Mouse (Mus musculus) neural tube, embryonic 12.5 days (tissue): ENCODE data around the gene Nhsl2. TPM values are rescaled to one million over a fixed set of nuclear protein-coding genes. Genes with fewer than 3 reads are reported as not detected.
A peak's percentile ranks its signal among the peaks of the same experiment; 100 is the strongest.

Source experiments
- ATAC-seq: fragments of 200-750 bp; cut with Nextera tagmentation; 2 replicates; pipeline ENCODE4 v1.8.0; 2017; ENCODE audit warnings: low read depth, mild to moderate bottlenecking, moderate TSS enrichment, moderate library complexity; ENCODE audit not compliant: low FRiP score
- H3K27ac ChIP-seq: fragments of 300-500 bp; sonication (generic); 2 replicates; pipeline ENCODE4 v1.5.1; 2016
- H3K27me3 ChIP-seq: fragments of 300-500 bp; sonication (generic); replicated peaks from 2 replicates; pipeline ENCODE4 v1.6.1; 2016; ENCODE audit warnings: mild to moderate bottlenecking
- H3K36me3 ChIP-seq: fragments of 300-500 bp; sonication (generic); 2 replicates; pipeline ENCODE4 v1.6.1; 2016; ENCODE audit warnings: mild to moderate bottlenecking
- H3K4me1 ChIP-seq: fragments of 300-500 bp; sonication (generic); 2 replicates; pipeline ENCODE4 v1.6.1; 2016
- H3K4me2 ChIP-seq: fragments of 300-500 bp; sonication (generic); replicated peaks from 2 replicates; pipeline ENCODE4 v1.6.1; 2016; ENCODE audit warnings: mild to moderate bottlenecking
- H3K4me3 ChIP-seq: fragments of 300-500 bp; sonication (generic); 2 replicates; pipeline ENCODE4 v1.5.1; 2016
- H3K9ac ChIP-seq: fragments of 300-500 bp; sonication (generic); 2 replicates; pipeline ENCODE4 v1.6.1; 2016; ENCODE audit warnings: mild to moderate bottlenecking
- H3K9me3 ChIP-seq: fragments of 300-500 bp; sonication (generic); 2 replicates; pipeline ENCODE4 v1.6.1; 2016; ENCODE audit warnings: mild to moderate bottlenecking
- WGBS: fragments of 180-500 bp; shearing (Covaris S2); methylation state at CpG from one replicate; pipeline ENCODE4 v1.1.7; 2016; 5-methylcytosine and 5-hydroxymethylcytosine counted together
- polyA plus RNA-seq: library from polyadenylated mRNA; unstranded; fragments of >200 nt; fragmentation: Nextera tagmentation; extraction: Ambion mirVana; gene quantifications from 2 replicates; pipeline ENCODE4 v1.2.1, GENCODE M21; 2016

Nhsl2 gene
- polyA plus RNA-seq, 1 experiment from 2014 or later = 6.3 TPM

DNA sequence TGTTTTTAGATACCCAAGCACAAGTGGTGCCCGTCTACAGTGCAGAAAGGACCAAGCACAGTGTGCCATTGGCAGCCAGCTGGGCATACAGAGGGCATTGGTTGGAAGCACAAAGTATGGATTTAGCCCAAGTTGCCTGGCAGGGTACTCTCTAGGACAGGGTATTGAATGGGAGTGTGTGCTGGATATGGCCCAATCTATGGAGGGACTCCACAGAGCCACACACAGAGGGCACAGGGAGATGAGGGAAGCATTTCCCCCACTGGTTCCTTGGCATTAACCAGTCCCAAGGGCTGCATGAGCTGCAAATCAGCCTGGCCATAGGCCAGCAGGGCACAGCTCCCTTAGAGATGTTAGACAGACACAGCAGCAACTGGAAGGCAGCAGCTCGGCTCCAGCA, 79.9 kb downstream of the Nhsl2 start:
- WGBS = 88% methylated on average over 2 of the region's 2 CpGs
- H3K4me3 ChIP-seq = no peak overlapping the region
- ATAC-seq = no peak
- no peaks in the 10 kb centered on the region for H3K36me3 ChIP-seq
- peaks cover 7% of the 10 kb centered on the region; the same call in 1 of the 2 replicates for H3K27me3 ChIP-seq
- no peak overlapping the region for H3K9ac ChIP-seq
- H3K9me3 ChIP-seq = no peaks in the 10 kb centered on the region
- H3K27ac ChIP-seq = no peak overlapping the region
- H3K4me2 ChIP-seq = no peak overlapping the region
- no peaks in the 10 kb centered on the region for H3K4me1 ChIP-seq

DNA sequence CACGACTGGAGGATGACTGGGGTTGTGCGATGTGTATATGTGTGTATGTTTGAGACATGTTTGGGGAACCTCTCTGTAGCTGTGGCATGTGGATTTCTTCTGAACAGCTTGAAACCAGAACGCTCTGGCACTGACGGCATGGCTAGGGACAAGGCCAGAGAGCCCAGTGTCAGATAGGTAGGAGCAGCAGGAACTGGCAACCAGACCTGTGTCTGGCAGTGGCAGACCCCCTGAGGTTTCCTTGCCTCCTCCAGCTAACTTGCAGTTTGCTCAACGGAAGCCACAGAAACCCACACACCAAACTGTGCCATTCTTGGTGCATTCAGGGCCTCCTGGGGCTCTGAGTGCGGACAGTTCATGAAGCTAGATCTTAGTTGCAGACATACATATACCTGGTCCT, 81.1 kb downstream of the Nhsl2 start:
- no peak for ATAC-seq
- no peaks in the 10 kb centered on the region for H3K36me3 ChIP-seq
- no peak overlapping the region for H3K9ac ChIP-seq
- no peaks in the 10 kb centered on the region for H3K9me3 ChIP-seq
- H3K4me2 ChIP-seq = no peak overlapping the region
- H3K4me3 ChIP-seq = no peak overlapping the region
- no peak overlapping the region for H3K27ac ChIP-seq
- peaks cover 7% of the 10 kb centered on the region; the same call in 1 of the 2 replicates for H3K27me3 ChIP-seq
- 87% methylated on average over 6 of the region's 6 CpGs for WGBS
- no peaks in the 10 kb centered on the region for H3K4me1 ChIP-seq

GRCm38 (mm10) chrX:101931016-101931415, 81.8 kb downstream of the Nhsl2 start:
- Histone ChIP-seq H3K4me1 (no peaks in the 10 kb centered on the region), H3K9ac (no peak overlapping the region), H3K27ac (no peak overlapping the region), H3K9me3 (no peaks in the 10 kb centered on the region), H3K4me2 (no peak overlapping the region), H3K36me3 (no peaks in the 10 kb centered on the region), H3K27me3 (peaks cover 7% of the 10 kb centered on the region; the same call in 1 of the 2 replicates), H3K4me3 (no peak overlapping the region)
- ATAC-seq = no peak
- 89% methylated on average over 5 of the region's 5 CpGs for WGBS

GRCm38 (mm10) chrX:101932244-101932643, 83.1 kb downstream of the Nhsl2 start:
- Histone ChIP-seq H3K9me3 (no peaks in the 10 kb centered on the region), H3K4me3 (no peak overlapping the region), H3K4me1 (no peaks in the 10 kb centered on the region), H3K4me2 (no peak overlapping the region), H3K9ac (no peak overlapping the region), H3K27ac (no peak overlapping the region), H3K36me3 (no peaks in the 10 kb centered on the region), H3K27me3 (peaks cover 7% of the 10 kb centered on the region; the same call in 1 of the 2 replicates)
- no peak for ATAC-seq
- 85% methylated on average over 7 of the region's 7 CpGs for WGBS

GRCm38 (mm10) chrX:101933346-101933745, 84.2 kb downstream of the Nhsl2 start:
- Histone ChIP-seq H3K27ac (no peak overlapping the region), H3K9me3 (no peaks in the 10 kb centered on the region), H3K9ac (no peak overlapping the region), H3K36me3 (no peaks in the 10 kb centered on the region), H3K27me3 (peaks cover 7% of the 10 kb centered on the region; the same call in 1 of the 2 replicates), H3K4me1 (no peaks in the 10 kb centered on the region), H3K4me3 (no peak overlapping the region), H3K4me2 (no peak overlapping the region)
- WGBS = 94% methylated on average over 5 of the region's 5 CpGs
- no peak for ATAC-seq

- Histone ChIP-seq H3K36me3 (no peaks in the 10 kb centered on the region), H3K9ac (no peak overlapping the region), H3K4me1 (no peaks in the 10 kb centered on the region), H3K27me3 (peaks cover 4% of the 10 kb centered on the region; the same call in 1 of the 2 replicates), H3K27ac (no peak overlapping the region), H3K4me2 (no peak overlapping the region), H3K4me3 (no peak overlapping the region), H3K9me3 (no peaks in the 10 kb centered on the region)
- ATAC-seq = no peak
- WGBS = 46% methylated on average over 3 of the region's 3 CpGs
Observed at GRCm38 (mm10) chrX:101935291-101935840, 86.2 kb downstream of the Nhsl2 start.

- no peak overlapping the region for H3K4me2 ChIP-seq
- H3K9ac ChIP-seq = no peak overlapping the region
- H3K27me3 ChIP-seq = peaks cover 9% of the 10 kb centered on the region; the same call in 1 of the 2 replicates
Observed at GRCm38 (mm10) chrX:101939486-101939885, 90.3 kb downstream of the Nhsl2 start.

DNA sequence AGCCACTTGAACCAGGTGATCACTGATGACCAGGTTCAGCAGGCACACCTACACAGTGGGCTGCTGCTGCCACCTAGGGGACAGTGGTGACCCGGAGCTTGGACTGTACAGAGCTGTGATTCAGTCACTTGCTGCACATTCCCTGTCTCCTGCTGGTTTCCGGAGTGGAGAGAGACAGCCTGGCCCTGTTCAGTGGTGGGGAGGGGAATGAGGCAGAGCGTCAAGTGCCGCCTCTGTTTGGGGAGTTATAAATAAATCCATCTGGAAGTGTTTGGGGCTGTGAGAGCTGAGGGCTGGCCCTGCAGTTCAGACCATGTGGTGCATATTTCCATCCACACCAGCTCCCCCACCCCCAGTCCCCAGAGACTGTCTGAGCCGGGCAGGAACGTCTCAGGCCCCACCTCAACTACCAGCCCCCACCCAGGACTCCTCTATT, 93.3 kb downstream of the Nhsl2 start:
- H3K4me2 ChIP-seq = no peak overlapping the region
- no peaks in the 10 kb centered on the region for H3K4me1 ChIP-seq
- H3K9ac ChIP-seq = no peak overlapping the region
- H3K27me3 ChIP-seq = peaks cover 9% of the 10 kb centered on the region; the same call in 1 of the 2 replicates
- H3K27ac ChIP-seq = no peak overlapping the region
- H3K4me3 ChIP-seq = no peak overlapping the region
- ATAC-seq = peak; percentile 53; the same call in 1 of the 2 replicates
- H3K36me3 ChIP-seq = no peaks in the 10 kb centered on the region
- WGBS = 12% methylated on average over 6 of the region's 6 CpGs
- H3K9me3 ChIP-seq = no peaks in the 10 kb centered on the region

More at GRCm38 (mm10) chrX:101939486-101939885, 90.3 kb downstream of the Nhsl2 start:
- ATAC-seq = no peak
- H3K4me1 ChIP-seq = no peaks in the 10 kb centered on the region
- H3K4me3 ChIP-seq = no peak overlapping the region
- no peaks in the 10 kb centered on the region for H3K9me3 ChIP-seq
- no peak overlapping the region for H3K27ac ChIP-seq
- 93% methylated on average over 5 of the region's 5 CpGs for WGBS
- no peaks in the 10 kb centered on the region for H3K36me3 ChIP-seq

DNA sequence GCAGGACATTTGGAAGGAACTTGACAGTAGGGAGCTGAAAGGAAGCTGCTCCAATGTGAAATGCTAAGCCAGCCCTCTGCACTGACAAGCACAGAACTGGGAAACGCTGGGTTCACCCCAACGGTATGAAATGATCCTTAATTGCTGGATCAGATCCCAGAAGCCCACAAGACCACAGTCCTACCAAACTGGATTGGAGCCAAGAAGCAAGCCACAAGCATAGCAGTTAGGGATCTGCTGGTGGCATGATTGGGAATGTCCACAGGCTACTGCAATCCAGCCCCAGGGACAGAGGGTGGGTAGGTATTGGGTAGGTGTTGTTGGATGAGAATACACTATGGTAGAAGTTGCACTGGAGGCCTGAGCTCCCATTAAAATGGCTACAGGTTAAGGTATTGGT, 94.6 kb downstream of the Nhsl2 start:
- no peaks in the 10 kb centered on the region for H3K36me3 ChIP-seq
- no peaks in the 10 kb centered on the region for H3K9me3 ChIP-seq
- peaks cover 9% of the 10 kb centered on the region; the same call in 1 of the 2 replicates for H3K27me3 ChIP-seq
- H3K4me1 ChIP-seq = no peaks in the 10 kb centered on the region
- ATAC-seq = no peak
- WGBS = 65% methylated on average over 2 of the region's 2 CpGs
- H3K4me3 ChIP-seq = no peak overlapping the region
- H3K9ac ChIP-seq = no peak overlapping the region
- H3K27ac ChIP-seq = no peak overlapping the region
- no peak overlapping the region for H3K4me2 ChIP-seq

GRCm38 (mm10) chrX:101944761-101945330, 95.7 kb downstream of the Nhsl2 start:
- no peak overlapping the region for H3K4me2 ChIP-seq
- no peak overlapping the region for H3K27ac ChIP-seq
- WGBS = 83% methylated on average over 2 of the region's 2 CpGs
- no peak for ATAC-seq
- H3K4me1 ChIP-seq = no peaks in the 10 kb centered on the region
- no peak overlapping the region for H3K9ac ChIP-seq
- no peaks in the 10 kb centered on the region for H3K36me3 ChIP-seq
- no peaks in the 10 kb centered on the region for H3K9me3 ChIP-seq
- H3K4me3 ChIP-seq = no peak overlapping the region
- H3K27me3 ChIP-seq = 0 out of 2 replicates have a peak, but pooled peaks cover 9% of the 10 kb centered on the region

- Histone ChIP-seq H3K9me3 (no peaks in the 10 kb centered on the region), H3K27me3 (0 out of 2 replicates have a peak, but pooled peaks cover 7% of the 10 kb centered on the region), H3K27ac (no peak overlapping the region), H3K4me1 (no peaks in the 10 kb centered on the region), H3K4me3 (no peak overlapping the region), H3K9ac (no peak overlapping the region), H3K4me2 (no peak overlapping the region), H3K36me3 (no peaks in the 10 kb centered on the region)
- 80% methylated on average over 6 of the region's 6 CpGs for WGBS
- no peak for ATAC-seq
Observed at GRCm38 (mm10) chrX:101952436-101952835, 103.3 kb downstream of the Nhsl2 start.

DNA sequence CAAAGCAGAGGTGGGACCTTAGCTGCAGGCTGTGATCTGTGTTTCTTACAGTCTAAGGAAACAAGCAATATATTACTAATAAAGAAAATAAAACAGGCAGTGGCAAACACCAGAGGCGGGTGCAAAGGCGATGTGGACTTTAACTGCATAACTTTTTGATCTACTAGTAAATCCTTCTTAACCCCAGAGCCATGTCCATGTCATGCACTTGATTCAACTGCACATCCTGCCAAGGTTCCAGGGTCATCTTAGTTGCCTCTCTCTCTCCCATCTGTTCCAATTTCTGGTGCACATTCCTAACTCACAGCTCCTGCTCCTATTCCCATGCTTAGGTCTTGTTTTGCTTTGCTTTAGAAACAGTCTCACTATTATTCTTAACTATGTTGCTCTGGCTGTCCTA, 104.1 kb downstream of the Nhsl2 start:
- H3K36me3 ChIP-seq = no peaks in the 10 kb centered on the region
- H3K27me3 ChIP-seq = 0 out of 2 replicates have a peak, but pooled peaks cover 7% of the 10 kb centered on the region
- no peak overlapping the region for H3K9ac ChIP-seq
- no peaks in the 10 kb centered on the region for H3K9me3 ChIP-seq
- WGBS = 93% methylated on average over 2 of the region's 2 CpGs
- no peaks in the 10 kb centered on the region for H3K4me1 ChIP-seq
- no peak overlapping the region for H3K4me2 ChIP-seq
- no peak overlapping the region for H3K4me3 ChIP-seq
- H3K27ac ChIP-seq = no peak overlapping the region
- ATAC-seq = no peak
